In genomic region chr2:134724071-134724470, GRCm38 (mm10) we compare ENCODE assay signal across 14 mouse cellular contexts.
DNase-seq lines count a peak whose midpoint lies in the region; ATAC-seq and TF ChIP-seq lines count a peak whose summit lies in the region.
"Had no signal": no experiment of that assay in that cellular context is flagged by ENCODE, and none has a peak within 500 bp of the region (broad histone marks: within the 10 kb centered on the region; RNA-seq: fewer than 3 reads in every experiment).

No protein-coding gene starts in this region.

- H3K27me3 ChIP-seq in liver, adult 2 months (ENCODE audit: control insufficient read depth, insufficient read depth, low read length), result no peaks in the 10 kb centered on the region
- no peaks in the 10 kb centered on the region for H3K27me3 ChIP-seq in liver, embryonic 12.5 days (replicated peaks)
- H3K27me3 ChIP-seq in stomach, postnatal 0 days (ENCODE audit: control insufficient read depth, insufficient read depth, low read length), result no peaks in the 10 kb centered on the region
- H3K27me3 ChIP-seq: heart, embryonic 15.5 days; hindbrain, embryonic 12.5 days; limb, embryonic 12.5 days; midbrain, embryonic 15.5 days had no signal

- no peaks in the 10 kb centered on the region for H3K36me3 ChIP-seq in liver, adult 2 months (ENCODE audit: control insufficient read depth, insufficient read depth, low read length)
- H3K36me3 ChIP-seq in liver, embryonic 12.5 days, result no peaks in the 10 kb centered on the region
- H3K36me3 ChIP-seq in stomach, postnatal 0 days (ENCODE audit: control insufficient read depth, insufficient read depth, low read length), result no peaks in the 10 kb centered on the region
- H3K36me3 ChIP-seq: heart, embryonic 15.5 days; hindbrain, embryonic 12.5 days; limb, embryonic 12.5 days; midbrain, embryonic 15.5 days had no signal

- peak overlapping the region; percentile 76 for H3K27ac ChIP-seq in liver, adult 2 months (replicated peaks; ENCODE audit: insufficient read depth, low read depth, low read length)
- H3K27ac ChIP-seq in liver, embryonic 12.5 days, result no peak overlapping the region
- H3K27ac ChIP-seq in stomach, postnatal 0 days (replicated peaks), result no peak overlapping the region
- H3K27ac ChIP-seq: heart, embryonic 15.5 days; hindbrain, embryonic 12.5 days; limb, embryonic 12.5 days; midbrain, embryonic 15.5 days had no signal

- H3K4me1 ChIP-seq in liver, adult 2 months (ENCODE audit: control insufficient read depth, insufficient read depth, low read length), result peaks cover 12% of the 10 kb centered on the region; the same call in 1 of the 2 replicates
- H3K4me1 ChIP-seq in liver, embryonic 12.5 days, result no peaks in the 10 kb centered on the region
- H3K4me1 ChIP-seq in stomach, postnatal 0 days (replicated peaks; ENCODE audit: control insufficient read depth, insufficient read depth), result no peaks in the 10 kb centered on the region
- H3K4me1 ChIP-seq: heart, embryonic 15.5 days; hindbrain, embryonic 12.5 days; limb, embryonic 12.5 days; midbrain, embryonic 15.5 days had no signal

- H3K79me2 ChIP-seq in liver, adult 2 months (ENCODE audit: control insufficient read depth, insufficient read depth, low read length), result no peaks in the 10 kb centered on the region

- no peak for ATAC-seq in liver, embryonic 12.5 days
- ATAC-seq in stomach, postnatal 0 days (ENCODE audit: low FRiP score, low TSS enrichment), result no peak
- ATAC-seq: midbrain, embryonic 15.5 days had no signal

- no peak for TF ChIP-seq EP300 in stomach, postnatal 0 days (optimal IDR thresholded peaks at IDR 0.05)

- WGBS in liver, adult 2 months, result 22% methylated on average over 10 of the region's 10 CpGs
- WGBS in liver, embryonic 12.5 days (ENCODE audit: insufficient replicate concordance), result 67% methylated on average over 10 of the region's 10 CpGs
- WGBS in stomach, postnatal 0 days, result 65% methylated on average over 10 of the region's 10 CpGs

- TF ChIP-seq CTCF in liver, adult 2 months (IDR thresholded peaks at IDR 0.05; ENCODE audit: low read depth, low read length), result no peak
- no peak for TF ChIP-seq CTCF in stomach, postnatal 0 days (IDR thresholded peaks at IDR 0.05; ENCODE audit: low read depth)

- H3K4me3 ChIP-seq in liver, adult 2 months (ENCODE audit: insufficient read depth, low read depth, low read length), result no peak overlapping the region; the same call in 1 of the 2 replicates
- H3K4me3 ChIP-seq in liver, embryonic 12.5 days, result no peak overlapping the region
- H3K4me3 ChIP-seq in stomach, postnatal 0 days (ENCODE audit: low read depth, low read length), result no peak overlapping the region
- H3K4me3 ChIP-seq: heart, embryonic 15.5 days; hindbrain, embryonic 12.5 days; limb, embryonic 12.5 days; midbrain, embryonic 15.5 days had no signal

- no peaks in the 10 kb centered on the region for H3K9me3 ChIP-seq in liver, embryonic 12.5 days (replicated peaks)
- no peaks in the 10 kb centered on the region for H3K9me3 ChIP-seq in stomach, postnatal 0 days (ENCODE audit: control insufficient read depth, low read length)
- H3K9me3 ChIP-seq: heart, embryonic 15.5 days; hindbrain, embryonic 12.5 days; limb, embryonic 12.5 days; midbrain, embryonic 15.5 days had no signal

- no peak overlapping the region for H3K4me2 ChIP-seq in liver, embryonic 12.5 days
- H3K4me2 ChIP-seq in stomach, postnatal 0 days (replicated peaks; ENCODE audit: low read depth), result no peak overlapping the region
- H3K4me2 ChIP-seq: heart, embryonic 15.5 days; hindbrain, embryonic 12.5 days; limb, embryonic 12.5 days; midbrain, embryonic 15.5 days had no signal

- H3K9ac ChIP-seq in liver, adult 2 months (ENCODE audit: low read depth, low read length), result peak overlapping the region; percentile 24
- H3K9ac ChIP-seq in liver, embryonic 12.5 days, result no peak overlapping the region
- no peak overlapping the region for H3K9ac ChIP-seq in stomach, postnatal 0 days (ENCODE audit: low read length)
- H3K9ac ChIP-seq: heart, embryonic 15.5 days; hindbrain, embryonic 12.5 days; limb, embryonic 12.5 days; midbrain, embryonic 15.5 days had no signal

- peak; percentile 100 for DNase-seq in liver, adult 2 months (ENCODE audit: extremely low read depth, low read depth, low spot score)
- peak; percentile 2 to 19 for DNase-seq in adrenal gland, postnatal 36 days
- DNase-seq in layer of hippocampus, adult 18-20 months (ENCODE audit: low spot score in 2 of 2), result peak; percentile 24 to 73
- peak; percentile 4 for DNase-seq in lung, postnatal 10 days
- no peak for DNase-seq in stomach, postnatal 0 days (ENCODE audit: low spot score)
- DNase-seq in embryo, embryonic 11 days, result no peak
- DNase-seq: cerebellum, adult 11 months; gastrocnemius, postnatal 25 days; kidney, postnatal 10 days had no signal

- no peak for TF ChIP-seq POLR2A in liver, adult 2 months (IDR thresholded peaks at IDR 0.05; ENCODE audit: extremely low read depth, insufficient read depth, low read length)

Comparison
In these comparisons a context has a peak if more than half of its experiments do, and no peak if none do; other contexts are left out.
1. DNase-seq: peak in liver, adult 2 months (single experiment), adrenal gland, postnatal 36 days (2 of 2), layer of hippocampus, adult 18-20 months (2 of 2) and lung, postnatal 10 days (single experiment); none in stomach, postnatal 0 days (single experiment) and embryo, embryonic 11 days (single experiment).